Mouse (Mus musculus) lung, postnatal 0 days (tissue): ENCODE measurements around the gene Psmd5.

ENCODE experiments used
- CTCF ChIP-seq: IDR thresholded peaks from 2 replicates; pipeline ENCODE4 v1.5.1; 2016; ENCODE audit warnings: antibody characterized with exemption, mild to moderate bottlenecking
- EP300 ChIP-seq: IDR thresholded peaks from 2 replicates; pipeline ENCODE4 v1.6.1; 2016; ENCODE audit warnings: antibody characterized with exemption, mild to moderate bottlenecking, control low read depth

DNA sequence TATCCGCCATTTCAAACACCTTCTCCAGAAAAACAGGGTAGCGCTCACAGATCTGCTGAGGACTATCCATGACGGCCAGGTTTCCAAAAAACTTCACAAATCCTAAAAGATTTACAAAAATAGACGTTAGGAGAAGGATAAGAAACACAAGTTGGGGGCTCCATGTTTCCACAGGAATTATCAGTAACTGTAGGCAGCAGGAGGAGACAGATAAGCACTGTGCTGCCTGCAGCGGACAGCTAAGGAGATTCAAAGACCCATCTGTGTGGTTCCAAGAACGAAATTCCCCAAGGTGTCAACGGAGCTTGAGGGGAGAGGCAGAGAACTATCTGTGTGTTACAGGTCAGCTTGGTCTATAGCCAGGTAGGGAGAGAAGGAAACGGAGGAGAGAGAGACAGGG is 17.0 kb downstream of the Psmd5 start:
- TF ChIP-seq CTCF (no peak), EP300 (no peak)
